Mouse (Mus musculus) natural killer cell, adult 2 months (primary cell): Measurements from ENCODE around the gene Babam2.
A peak's percentile ranks its signal among the peaks of the same experiment; 100 is the strongest.

Experiments
- DNase-seq, 2 experiments: peaks; one replicate each; pipeline ENCODE4 v3.0.0; 2022; ENCODE audit warnings: low spot score in 2 of 2

Gene Babam2

DNA sequence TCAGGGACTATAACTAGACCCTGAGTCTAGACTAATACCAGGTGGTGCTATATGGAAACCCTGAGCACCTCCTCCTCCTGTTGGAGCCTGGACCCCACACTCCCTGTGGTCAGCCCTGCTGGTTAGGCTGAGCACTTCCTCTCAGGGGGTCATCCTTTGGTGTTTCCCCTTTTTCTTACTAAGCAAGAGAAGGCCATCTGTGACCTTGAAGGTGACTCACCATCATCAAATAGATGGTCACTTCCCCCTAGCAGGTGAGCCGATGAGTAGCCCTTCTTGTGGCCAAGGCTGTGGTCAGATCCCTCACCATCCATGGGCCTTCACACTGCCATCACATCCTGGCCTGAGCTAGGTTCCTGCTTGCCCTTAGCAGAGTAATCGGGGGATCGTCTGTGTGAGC is 379.7 kb downstream of the Babam2 start:
- peak; percentile 10 to 18 for DNase-seq

DNA sequence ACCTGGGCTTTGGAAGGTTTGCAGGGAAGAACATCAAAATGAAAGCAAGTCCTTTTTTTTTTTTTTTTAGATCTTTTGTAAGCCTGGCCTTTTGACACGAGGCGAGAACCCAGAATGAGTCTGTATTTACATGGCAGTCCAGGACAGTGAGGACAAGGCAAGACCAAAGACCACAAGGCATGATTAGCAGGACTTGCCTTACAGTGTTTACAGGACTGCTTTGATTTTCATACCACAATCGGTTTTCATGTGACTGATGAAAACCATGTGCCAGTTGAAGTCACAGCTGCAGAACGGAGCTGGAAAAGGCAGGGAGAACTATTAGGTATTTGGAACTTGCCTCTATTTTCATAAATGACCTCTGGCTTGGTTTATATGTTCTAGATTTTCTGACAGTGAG is 381.5 kb downstream of the Babam2 start:
- no peak for DNase-seq

DNA sequence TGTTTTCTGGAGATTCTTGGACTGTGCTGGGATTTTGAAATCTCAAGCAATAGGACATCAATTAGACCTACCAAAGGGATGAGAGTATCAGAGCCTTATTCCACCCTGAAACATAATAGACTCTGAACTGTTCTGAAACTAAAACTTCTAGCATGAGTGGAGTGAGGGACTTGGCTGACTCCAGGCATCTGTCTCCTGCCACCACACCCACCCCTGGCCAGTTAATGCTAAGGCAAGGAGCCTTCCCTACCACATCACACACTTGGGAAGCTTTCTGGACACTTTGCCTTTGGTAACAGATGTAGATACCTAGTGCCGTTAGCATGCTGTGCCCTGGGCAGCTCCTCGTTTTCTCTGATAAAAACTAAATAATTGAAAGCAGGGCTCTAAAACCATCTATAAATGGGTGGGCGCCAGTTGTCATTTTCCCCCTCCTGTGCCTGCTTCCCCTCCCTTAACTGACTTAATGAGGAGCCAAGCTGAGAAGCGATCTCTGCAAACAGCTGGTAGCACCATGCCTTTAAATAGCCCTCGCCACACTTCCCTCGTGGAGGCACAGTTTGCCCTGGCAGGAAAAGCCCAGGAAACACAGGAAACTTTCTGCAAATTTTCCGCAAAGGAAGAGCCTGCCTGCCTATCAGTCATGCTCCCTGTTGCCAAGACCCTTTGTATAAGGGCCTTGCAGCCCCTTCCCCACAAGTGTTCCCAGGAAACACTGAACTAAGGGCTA is 383.2 kb downstream of the Babam2 start:
- DNase-seq, result no peak

DNA sequence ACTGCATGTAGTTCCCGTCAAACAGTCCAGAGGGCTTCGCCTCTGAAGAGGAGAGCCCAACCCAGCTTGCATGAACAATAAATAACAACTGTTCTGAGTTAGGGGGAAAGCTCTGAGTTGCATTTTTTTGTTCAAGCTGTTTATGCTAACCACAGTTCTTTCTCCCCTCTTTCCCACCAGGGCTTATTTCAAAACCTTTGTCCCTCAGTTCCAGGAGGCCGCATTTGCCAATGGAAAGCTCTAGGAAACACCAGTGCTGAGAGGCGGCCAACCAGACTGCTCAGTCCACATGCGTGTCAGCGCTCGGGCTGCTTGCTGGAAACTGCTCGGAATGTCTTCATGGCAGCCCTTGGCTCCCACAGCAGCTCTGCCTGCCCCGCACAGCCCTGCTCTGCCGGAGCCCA is 386.9 kb downstream of the Babam2 start:
- no peak for DNase-seq

DNA sequence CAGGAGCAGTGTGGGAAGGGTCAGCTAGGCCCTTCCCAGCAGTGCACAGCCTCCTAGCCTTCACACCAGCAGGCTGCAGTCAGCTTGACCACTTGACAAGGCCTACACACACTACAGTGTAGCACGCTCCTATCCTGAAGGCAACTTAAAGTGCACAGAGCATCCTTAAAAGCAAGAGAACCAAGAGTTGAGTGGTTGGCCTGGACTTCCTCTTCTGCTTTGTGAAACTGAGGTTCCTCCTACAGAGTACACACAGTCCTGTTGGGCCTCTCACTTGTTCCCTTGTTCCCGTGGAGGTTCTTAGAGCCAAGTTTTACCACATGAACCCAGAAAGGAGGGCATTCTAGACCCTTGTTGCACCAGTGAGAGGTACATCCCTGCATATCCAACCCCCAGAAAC is 388.1 kb downstream of the Babam2 start:
- no peak for DNase-seq

DNA sequence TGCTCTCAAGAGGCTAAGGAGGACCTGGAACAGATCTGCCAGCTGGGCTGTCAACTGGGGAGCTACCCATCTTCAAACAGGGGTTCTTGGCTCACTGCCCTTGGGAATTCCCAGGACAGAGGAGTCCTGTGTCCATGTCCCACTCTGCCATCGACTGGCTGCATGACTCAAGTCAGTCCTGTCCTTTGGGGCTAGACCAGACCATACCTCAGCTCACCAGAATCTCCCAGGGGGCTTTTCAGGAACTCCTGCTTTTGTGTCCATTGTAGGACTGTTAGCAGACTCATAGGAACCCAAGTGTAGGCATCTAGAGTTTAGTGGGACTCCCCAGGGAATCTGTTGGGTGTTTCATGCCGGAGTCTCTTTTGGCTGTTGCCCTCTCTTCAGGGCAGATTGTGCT is 388.5 kb downstream of the Babam2 start:
- DNase-seq, result no peak

DNA sequence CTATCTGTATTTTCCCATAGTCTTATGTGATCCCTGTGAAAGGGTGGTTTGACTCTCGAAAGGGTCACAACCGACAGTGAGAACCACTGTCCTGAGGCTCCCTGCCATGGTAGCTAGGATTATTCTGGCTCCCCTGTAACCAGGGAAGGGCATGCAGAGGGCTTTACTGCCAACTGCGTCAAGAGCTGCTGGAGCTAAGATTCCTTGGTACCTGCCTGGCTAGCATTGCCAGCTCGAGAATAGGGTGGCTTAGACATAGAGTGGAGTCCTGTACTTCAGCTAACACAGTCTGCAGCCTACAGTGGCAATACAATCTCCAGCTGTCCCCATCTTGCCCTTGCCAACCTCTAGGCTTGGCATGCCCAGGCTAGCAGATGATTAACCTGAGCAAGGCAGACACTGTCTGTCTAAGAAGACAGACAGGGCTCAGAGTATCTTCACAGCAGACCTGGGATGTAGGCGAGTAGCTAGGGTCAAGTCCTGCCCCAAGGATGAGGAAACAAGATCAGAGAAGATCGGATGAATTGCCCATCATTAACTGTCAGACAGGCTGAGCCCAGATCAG is 389.1 kb downstream of the Babam2 start:
- DNase-seq, result no peak

DNA sequence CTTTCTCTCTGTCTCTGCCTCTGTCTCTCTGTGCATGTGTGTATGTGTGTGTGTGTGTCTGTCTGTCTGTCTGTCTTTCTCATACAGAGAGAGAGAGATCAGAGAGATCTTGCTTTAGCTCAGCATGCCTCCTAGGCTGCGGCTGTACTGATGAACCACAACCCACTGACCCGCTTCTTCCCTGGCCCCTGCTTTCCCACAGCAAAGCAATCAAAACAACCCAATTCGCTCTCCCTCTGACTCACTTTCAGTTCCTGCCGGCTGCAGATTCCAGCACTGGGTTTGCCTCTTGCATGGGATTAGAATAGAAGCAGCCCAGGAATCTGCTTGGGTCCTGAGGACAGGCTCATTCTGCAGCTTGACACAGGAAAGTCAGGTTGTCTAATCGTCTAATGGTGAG is 392.0 kb downstream of the Babam2 start:
- no peak for DNase-seq

DNA sequence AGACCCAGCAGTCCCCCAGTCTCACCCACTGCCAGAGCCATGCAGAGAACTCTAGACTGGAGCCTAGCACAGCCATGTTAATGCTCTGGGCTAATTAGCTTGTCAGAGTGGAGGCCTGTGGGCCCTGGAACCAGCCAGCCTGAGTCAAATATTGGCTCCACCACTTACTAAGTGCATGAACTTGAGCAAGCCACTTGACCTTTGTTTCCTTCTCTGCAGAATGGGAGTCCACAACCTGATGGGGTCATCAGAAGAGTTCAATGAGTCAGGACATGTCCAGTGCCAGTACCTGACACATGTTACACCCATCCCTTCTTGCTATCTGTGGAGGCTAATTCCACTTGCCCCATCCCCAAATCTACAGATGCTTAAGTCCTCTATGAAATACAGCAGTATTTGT is 394.8 kb downstream of the Babam2 start:
- no peak for DNase-seq

DNA sequence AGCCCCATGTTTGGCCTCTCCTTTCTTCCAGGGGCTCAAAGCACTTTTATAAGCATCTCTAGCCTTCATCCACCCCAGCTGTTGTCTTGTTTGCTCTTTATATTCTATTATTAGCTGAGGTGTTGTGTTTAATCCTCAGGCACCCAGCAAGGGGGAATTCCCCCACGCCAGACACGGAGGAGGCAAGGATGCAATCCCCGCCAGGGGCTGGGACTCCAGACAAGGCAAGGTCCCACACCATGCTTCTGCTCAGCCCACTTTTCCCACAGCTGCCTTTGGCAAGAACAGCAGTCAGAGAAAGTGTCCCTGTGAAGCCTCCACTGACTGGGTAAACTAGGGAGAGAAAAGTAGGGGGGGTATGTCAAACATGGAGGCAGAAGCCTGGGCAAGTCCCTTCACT is 401.2 kb downstream of the Babam2 start:
- DNase-seq, result no peak

DNA sequence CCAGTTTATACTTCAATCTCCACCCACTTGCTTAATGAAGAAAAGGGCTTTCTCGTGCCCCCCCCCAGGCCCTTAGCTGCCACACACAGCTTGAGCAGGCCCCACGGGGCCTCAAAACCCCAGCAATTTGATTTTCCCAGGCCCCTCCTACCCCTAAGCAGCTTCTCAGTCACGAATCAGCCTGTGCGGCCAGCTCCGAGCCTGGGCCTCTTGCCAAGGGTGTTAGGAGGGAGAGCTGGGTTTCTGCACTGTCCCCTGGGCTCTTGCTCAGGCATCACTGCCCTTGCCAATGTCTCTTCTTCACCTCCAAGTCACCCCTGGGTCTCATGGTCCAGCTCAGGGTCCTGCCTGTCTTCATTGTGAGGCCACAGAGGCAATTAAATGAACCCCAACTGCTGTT is 405.0 kb downstream of the Babam2 start:
- no peak for DNase-seq

DNA sequence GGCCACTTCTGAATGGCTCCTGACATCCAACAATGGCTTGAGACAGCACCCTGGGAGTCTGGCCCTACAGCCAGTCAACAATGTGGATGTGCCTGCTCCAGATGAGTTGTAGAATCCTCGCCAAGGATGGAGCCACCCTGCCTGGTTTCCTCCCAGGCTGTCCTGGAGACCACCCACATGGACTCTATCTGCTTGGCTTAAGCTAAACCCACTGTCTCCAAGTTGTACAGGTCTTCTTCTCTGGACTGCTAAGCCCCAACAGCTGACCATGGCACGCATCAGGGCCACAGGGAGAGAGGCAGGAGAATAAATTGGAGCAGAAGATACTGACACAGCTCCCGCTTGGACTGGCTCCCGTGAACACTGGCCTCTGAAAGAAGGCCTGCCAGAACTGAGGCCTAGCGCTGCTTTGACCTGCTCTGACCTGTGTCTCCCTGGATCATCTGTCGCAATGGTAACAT is 405.5 kb downstream of the Babam2 start:
- DNase-seq, result no peak

DNA sequence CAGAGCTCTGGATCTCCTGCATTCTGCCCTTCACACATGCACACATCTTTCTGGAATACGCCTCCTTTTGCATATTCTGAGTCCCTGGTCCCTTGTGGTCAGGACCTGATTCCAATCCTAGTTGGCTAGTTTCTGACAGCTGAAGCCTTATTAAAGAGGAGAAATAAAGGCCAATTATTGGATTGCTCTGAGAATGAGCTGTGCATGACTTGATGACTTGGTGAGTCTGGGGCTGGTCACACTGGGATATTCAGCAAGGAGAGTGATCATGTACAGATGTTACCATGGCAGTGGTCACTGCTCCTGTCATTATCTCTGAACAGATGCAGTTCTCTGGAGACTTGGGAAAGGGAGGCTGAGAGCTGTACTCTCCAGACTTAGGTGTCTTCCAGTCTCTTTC is 406.1 kb downstream of the Babam2 start:
- no peak for DNase-seq

DNA sequence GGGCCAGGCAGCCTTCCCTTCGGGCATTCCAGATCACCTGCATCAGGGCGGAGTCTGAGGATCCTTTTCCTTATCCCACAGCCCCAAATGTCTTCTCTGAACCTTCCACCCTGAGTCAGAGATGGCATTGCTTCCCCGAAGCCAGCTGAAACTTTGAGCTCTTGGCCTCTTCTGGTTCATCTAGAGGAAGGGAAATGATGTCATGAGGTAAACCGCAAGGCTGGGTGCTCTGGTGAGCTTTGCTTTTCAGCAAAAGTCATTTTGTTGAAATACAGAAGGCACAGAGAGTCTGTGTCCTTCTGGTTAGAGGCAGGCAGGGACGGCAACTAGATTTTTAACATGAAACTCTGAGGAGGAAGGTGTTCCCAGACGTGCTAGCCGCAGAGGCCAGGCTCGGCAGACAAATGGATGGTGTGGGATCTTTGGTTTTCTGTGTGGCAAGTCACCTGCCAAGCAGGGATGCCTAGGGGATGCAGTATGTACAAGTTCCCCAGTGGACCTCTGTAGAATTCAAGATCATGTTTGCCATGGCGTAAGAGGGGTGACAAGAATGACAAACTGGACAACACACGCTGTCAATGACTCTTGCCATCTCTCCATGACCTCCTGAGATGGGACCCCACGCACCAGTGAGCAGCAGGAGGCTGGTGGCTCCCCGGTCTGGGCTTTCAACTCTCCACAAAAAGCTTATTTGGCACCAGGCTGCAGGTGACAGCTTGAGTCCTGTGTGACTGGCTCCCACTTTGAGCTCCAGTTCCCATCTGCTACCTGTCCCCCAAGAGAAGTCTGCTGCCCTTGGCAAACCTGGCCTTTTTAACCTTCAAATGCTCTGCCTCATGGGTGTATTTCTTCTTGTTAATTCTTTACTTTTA is 406.9 kb downstream of the Babam2 start:
- DNase-seq, result peak; percentile 70 to 76

DNA sequence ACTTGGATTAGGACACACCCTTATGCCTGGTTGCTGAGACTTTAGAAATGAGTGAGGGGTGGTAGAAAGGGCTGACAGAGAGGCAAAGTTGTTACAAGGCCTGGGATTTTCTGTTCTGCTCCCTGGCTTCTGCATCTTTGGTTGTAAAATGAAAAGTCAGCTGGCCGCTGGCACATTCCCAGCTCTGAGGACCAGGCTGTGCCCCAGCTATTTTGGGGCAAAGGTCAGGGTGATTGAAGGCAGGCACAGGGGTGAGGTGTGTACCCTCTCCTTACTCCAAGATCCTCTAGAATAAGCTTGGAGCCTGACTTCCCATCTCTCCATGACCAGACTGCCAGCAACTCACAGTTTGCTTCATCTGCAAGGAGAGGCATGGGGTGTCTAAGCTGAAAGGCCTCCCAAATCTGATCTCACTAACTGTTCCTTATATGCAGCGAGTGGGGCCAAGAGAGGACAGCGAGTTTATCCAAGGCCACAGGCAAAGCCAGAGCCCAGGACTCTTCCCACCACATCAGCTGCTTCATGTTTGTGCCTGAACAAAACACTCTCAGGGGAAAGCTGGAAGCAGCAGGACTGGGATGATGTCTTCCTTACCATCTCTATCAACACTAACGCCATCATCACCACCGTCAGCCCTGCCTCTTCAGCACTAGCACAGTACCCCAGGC is 409.1 kb downstream of the Babam2 start:
- DNase-seq, result no peak

DNA sequence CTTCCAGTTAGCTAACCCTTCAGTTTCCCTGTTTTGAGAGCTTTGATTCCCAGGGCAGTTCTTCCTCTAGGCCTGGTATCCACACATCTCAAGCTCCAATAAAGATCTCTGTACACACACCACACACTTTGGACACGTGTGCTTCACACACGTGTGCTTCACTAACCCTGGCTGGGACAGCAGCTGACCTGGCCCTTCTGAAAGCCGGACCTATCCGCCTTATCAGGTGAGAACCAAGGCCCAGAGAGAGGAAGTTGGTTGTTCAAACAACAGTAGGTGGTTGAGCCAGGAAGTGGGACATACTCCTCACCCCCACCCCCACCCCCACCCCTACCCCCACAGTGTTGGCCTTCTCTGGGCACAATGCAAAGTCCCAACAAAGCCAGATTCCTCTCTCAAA is 413.2 kb downstream of the Babam2 start:
- DNase-seq, result peak in 1 of 2 experiments; percentile 31

DNA sequence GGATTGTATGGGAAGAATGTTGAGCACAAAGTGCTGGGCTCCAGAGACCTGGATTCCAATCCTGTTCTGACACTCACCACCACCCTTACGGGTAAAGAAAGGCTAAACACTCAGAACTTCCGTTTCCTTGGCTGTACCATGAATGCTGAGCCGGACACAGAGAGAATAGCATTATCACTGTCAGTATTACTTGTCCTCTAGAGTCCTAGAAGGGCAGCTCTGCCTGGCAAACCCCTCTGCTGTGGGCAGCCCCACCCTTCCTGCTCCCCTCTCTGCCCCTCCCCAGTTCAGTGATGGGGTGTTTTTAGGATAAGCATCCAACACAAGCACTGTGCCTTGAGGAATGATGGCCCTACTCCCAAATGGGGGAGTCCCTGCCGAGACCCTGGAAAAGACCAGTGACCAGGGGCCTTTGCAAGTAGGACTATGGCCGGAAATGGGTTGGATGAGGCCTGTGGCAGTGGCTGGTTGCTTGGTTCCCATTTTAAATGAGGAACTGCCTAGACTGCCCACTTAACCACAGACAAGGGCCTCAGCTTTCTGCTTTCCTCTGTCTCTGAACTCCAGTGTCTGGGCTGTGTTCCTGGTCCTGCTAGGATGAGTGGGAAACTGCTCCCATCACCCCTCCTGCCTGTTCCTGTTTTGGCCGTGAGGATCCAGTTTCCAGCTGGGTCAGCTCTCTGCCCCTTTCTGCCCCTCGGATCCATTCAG is 414.9 kb downstream of the Babam2 start:
- peak; percentile 19 to 35 for DNase-seq

DNA sequence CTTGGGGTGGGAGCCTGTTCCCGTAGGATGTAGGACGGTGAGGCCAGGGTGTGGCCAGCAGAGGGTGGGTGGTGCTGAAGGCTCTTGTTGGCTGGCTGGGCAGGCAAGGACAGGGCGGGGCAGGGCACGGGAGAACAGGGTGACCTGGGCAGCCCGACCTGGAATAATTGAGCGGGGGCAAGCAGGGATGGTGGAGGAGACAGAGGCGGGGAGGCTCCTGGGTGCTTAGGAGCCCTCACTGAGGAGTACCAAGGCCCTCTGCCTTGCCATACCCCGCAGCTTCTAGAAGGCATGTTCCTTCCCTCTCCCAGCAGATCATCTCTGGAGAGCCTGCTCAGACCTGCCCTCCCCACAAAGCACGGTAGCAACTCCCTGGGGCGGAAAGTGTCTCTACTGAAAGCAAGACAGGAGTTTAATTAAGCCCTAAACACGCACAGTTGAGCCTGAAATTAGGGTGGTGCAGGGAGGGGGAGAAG is 423.5 kb downstream of the Babam2 start:
- no peak for DNase-seq

DNA sequence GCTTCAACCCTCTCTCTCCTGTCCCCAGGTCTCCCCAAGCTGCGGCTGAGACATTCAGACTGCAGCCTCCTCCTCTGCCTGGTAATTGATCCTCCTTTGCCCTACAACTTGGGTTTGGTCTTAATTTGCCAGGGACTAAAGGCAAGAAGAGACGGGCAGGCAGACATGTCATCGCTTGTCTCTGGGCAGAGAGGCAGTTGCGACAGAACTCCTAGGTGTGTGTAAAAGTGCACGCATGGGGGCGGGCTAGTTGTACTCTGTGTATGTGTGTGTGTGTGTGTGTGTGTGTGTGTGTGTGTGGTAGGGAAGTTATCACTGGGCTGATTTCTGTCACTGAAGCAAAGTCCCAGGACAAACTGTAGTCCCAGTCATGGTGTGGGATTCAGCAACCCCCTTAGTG is 424.5 kb downstream of the Babam2 start:
- DNase-seq, result no peak

DNA sequence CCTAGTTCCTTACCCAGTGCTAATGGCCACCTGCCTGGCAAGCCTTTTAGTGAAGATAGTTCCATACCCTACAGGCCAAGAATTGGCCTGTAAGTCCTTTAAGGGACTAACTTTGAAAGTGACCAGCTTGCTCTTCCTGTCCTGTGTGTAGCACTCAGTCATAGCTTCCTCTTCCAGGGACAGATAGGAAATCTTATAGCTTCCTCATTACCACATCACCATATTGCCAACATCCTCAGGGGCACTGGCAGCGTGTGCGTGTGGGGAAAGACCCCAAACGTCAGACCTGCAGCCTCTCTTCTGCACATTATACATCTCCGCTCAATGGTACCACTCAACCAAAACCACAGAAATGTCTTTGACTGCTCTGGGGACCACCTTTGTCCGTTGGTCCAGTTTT is 424.9 kb downstream of the Babam2 start:
- DNase-seq, result no peak

DNA sequence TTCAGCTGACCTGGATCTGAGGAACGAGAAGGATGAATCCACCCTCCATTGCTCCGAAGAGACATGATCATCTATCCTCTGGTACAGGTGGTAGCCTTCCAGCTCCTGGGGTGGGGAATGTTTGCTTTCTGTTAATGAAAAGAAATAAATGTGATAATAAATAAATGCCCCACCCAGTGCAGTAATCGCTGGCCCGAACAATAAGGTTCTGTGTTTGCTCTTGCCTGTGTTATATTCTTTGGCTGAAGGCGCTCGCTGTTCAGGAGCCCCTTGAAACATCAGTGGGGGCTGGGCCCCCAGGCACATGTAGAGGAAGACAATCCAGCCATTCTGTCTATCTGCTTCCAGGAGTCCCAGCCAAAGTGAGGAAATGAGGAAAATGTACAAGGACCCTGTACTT is 427.5 kb downstream of the Babam2 start:
- DNase-seq, result no peak
